Mouse (Mus musculus) embryonic fibroblast, embryonic 13.5 days (primary cell): ENCODE data around the gene Prkag2.

ENCODE experiments used
- CTCF ChIP-seq: IDR thresholded peaks from 2 replicates; pipeline ENCODE4 v1.5.1; 2011; ENCODE audit warnings: mild to moderate bottlenecking, control low read depth, low read length, moderate library complexity, borderline replicate concordance; ENCODE audit not compliant: insufficient read depth
- POLR2A ChIP-seq: IDR thresholded peaks from 2 replicates; pipeline ENCODE4 v1.6.1; 2011; ENCODE audit warnings: low read depth, mild to moderate bottlenecking, control low read depth, low read length, moderate library complexity

GRCm38 (mm10) chr5:25012134-25012533 is 88.3 kb downstream of the Prkag2 start:
- TF ChIP-seq CTCF (no peak), POLR2A (no peak)
